ENCODE assay signal across 9 mouse cellular contexts in genomic region chr2:153611241-153611630, GRCm38 (mm10). TPM values are rescaled to one million over a fixed set of nuclear protein-coding genes. Genes with fewer than 3 reads are reported as not detected.
DNase-seq lines count a peak whose midpoint lies in the region; ATAC-seq and TF ChIP-seq lines count a peak whose summit lies in the region.
"Had no signal": no experiment of that assay in that cellular context is flagged by ENCODE, and none has a peak within 500 bp of the region (broad histone marks: within the 10 kb centered on the region; RNA-seq: fewer than 3 reads in every experiment).

No protein-coding gene starts in this region.

- no peak overlapping the region for H3K4me3 ChIP-seq in kidney, embryonic 15.5 days (replicated peaks)
- no peak overlapping the region for H3K4me3 ChIP-seq in embryonic facial prominence, embryonic 13.5 days
- no peak overlapping the region for H3K4me3 ChIP-seq in intestine, embryonic 15.5 days (replicated peaks)
- no peak overlapping the region for H3K4me3 ChIP-seq in midbrain, postnatal 0 days (ENCODE audit: low read depth, low read length)
- H3K4me3 ChIP-seq in cerebellum, adult 2 months (replicated peaks; ENCODE audit: insufficient read depth, low read depth, low read length) = no peak overlapping the region

- H3K9me3 ChIP-seq in kidney, embryonic 15.5 days (replicated peaks) = no peaks in the 10 kb centered on the region
- H3K9me3 ChIP-seq in embryonic facial prominence, embryonic 13.5 days = no peaks in the 10 kb centered on the region
- H3K9me3 ChIP-seq in intestine, embryonic 15.5 days = no peaks in the 10 kb centered on the region
- no peaks in the 10 kb centered on the region for H3K9me3 ChIP-seq in midbrain, postnatal 0 days (ENCODE audit: low read length)

- no peaks in the 10 kb centered on the region for H3K27me3 ChIP-seq in kidney, embryonic 15.5 days
- H3K27me3 ChIP-seq in embryonic facial prominence, embryonic 13.5 days = no peaks in the 10 kb centered on the region
- no peaks in the 10 kb centered on the region for H3K27me3 ChIP-seq in intestine, embryonic 15.5 days (replicated peaks)
- H3K27me3 ChIP-seq in midbrain, postnatal 0 days (ENCODE audit: insufficient read depth, low read length) = no peaks in the 10 kb centered on the region
- no peaks in the 10 kb centered on the region for H3K27me3 ChIP-seq in cerebellum, adult 2 months (ENCODE audit: control insufficient read depth, insufficient read depth, low read length)

- ATAC-seq in kidney, embryonic 15.5 days (replicated peaks; ENCODE audit: low FRiP score) = no peak
- ATAC-seq in embryonic facial prominence, embryonic 13.5 days (ENCODE audit: insufficient number of reproducible peaks, insufficient read depth, low FRiP score, low TSS enrichment, low read depth) = no peak
- no peak for ATAC-seq in intestine, embryonic 15.5 days
- ATAC-seq in midbrain, postnatal 0 days (ENCODE audit: low FRiP score) = no peak

- peaks cover 5% of the 10 kb centered on the region; the same call in 1 of the 2 replicates for H3K36me3 ChIP-seq in kidney, embryonic 15.5 days
- peaks cover 4% of the 10 kb centered on the region; the same call in 1 of the 2 replicates for H3K36me3 ChIP-seq in embryonic facial prominence, embryonic 13.5 days
- H3K36me3 ChIP-seq in intestine, embryonic 15.5 days = no peaks in the 10 kb centered on the region
- H3K36me3 ChIP-seq in midbrain, postnatal 0 days (ENCODE audit: insufficient read depth, low read length) = 0 out of 2 replicates have a peak, but pooled peaks cover 3% of the 10 kb centered on the region

- peak overlapping the region; percentile 80 for H3K27ac ChIP-seq in kidney, embryonic 15.5 days
- peak overlapping the region; percentile 85 for H3K27ac ChIP-seq in embryonic facial prominence, embryonic 13.5 days
- peak overlapping the region; percentile 38; the same call in 1 of the 2 replicates for H3K27ac ChIP-seq in intestine, embryonic 15.5 days
- peak overlapping the region; percentile 70 for H3K27ac ChIP-seq in midbrain, postnatal 0 days (ENCODE audit: low read depth, low read length)
- H3K27ac ChIP-seq in cerebellum, adult 2 months (ENCODE audit: insufficient read depth, low read length) = no peak overlapping the region

- no peak overlapping the region for H3K4me2 ChIP-seq in kidney, embryonic 15.5 days
- no peak overlapping the region for H3K4me2 ChIP-seq in embryonic facial prominence, embryonic 13.5 days
- no peak overlapping the region for H3K4me2 ChIP-seq in intestine, embryonic 15.5 days (replicated peaks)
- H3K4me2 ChIP-seq in midbrain, postnatal 0 days (ENCODE audit: low read depth, low read length, poor library complexity, severe bottlenecking) = no peak overlapping the region

- H3K9ac ChIP-seq in kidney, embryonic 15.5 days = 0 out of 2 replicates have a peak overlapping the region, but pooled peaks have one; percentile 18
- H3K9ac ChIP-seq in embryonic facial prominence, embryonic 13.5 days = peak overlapping the region; percentile 61
- no peak overlapping the region for H3K9ac ChIP-seq in intestine, embryonic 15.5 days
- H3K9ac ChIP-seq in midbrain, postnatal 0 days (replicated peaks; ENCODE audit: low read length, poor library complexity, severe bottlenecking) = 0 out of 2 replicates have a peak overlapping the region, but pooled peaks have one; percentile 24

- no peak for DNase-seq in kidney, adult 8-10 months
- no peak for DNase-seq in midbrain, postnatal 0 days (ENCODE audit: low spot score)
- no peak for DNase-seq in cerebellum, adult 2 months
- DNase-seq in kidney, adult 18-20 months = no peak
- no peak for DNase-seq in yolk sac, embryonic 10.5 days (ENCODE audit: low spot score)
- DNase-seq: gastrocnemius, postnatal 10 days had no signal

- TF ChIP-seq CTCF in midbrain, postnatal 0 days (IDR thresholded peaks at IDR 0.05) = no peak
- no peak for TF ChIP-seq CTCF in cerebellum, adult 2 months (IDR thresholded peaks at IDR 0.05; ENCODE audit: borderline replicate concordance, insufficient read depth, low read depth, low read length)

- TF ChIP-seq POLR2A in cerebellum, adult 2 months (IDR thresholded peaks at IDR 0.05; ENCODE audit: borderline replicate concordance, insufficient read depth, low read length) = no peak

- peaks cover 36% of the 10 kb centered on the region for H3K4me1 ChIP-seq in kidney, embryonic 15.5 days
- peaks cover 32% of the 10 kb centered on the region for H3K4me1 ChIP-seq in embryonic facial prominence, embryonic 13.5 days
- H3K4me1 ChIP-seq in intestine, embryonic 15.5 days (replicated peaks) = peaks cover 27% of the 10 kb centered on the region
- 0 out of 2 replicates have a peak, but pooled peaks cover 7% of the 10 kb centered on the region for H3K4me1 ChIP-seq in midbrain, postnatal 0 days (ENCODE audit: insufficient read depth, low read length)
- H3K4me1 ChIP-seq in cerebellum, adult 2 months (ENCODE audit: control insufficient read depth, insufficient read depth, low read length) = peaks cover 15% of the 10 kb centered on the region

- WGBS in kidney, embryonic 15.5 days = 65% methylated on average over 7 of the region's 7 CpGs
- 67% methylated on average over 7 of the region's 7 CpGs for WGBS in embryonic facial prominence, embryonic 13.5 days
- WGBS in intestine, embryonic 15.5 days = 66% methylated on average over 7 of the region's 7 CpGs
- 58% methylated on average over 7 of the region's 7 CpGs for WGBS in midbrain, postnatal 0 days
- 82% methylated on average over 7 of the region's 7 CpGs for WGBS in cerebellum, adult 2 months

RNA-seq across cellular contexts. Expression of gene Commd7, which starts 21.3 kb away (rescaled TPM):
- polyA plus RNA-seq in kidney, embryonic 15.5 days (2015; fragmentation: Nextera tagmentation; extraction: Ambion mirVana) = 75.2 and 78.8 TPM in 2 replicates
- 74.6 and 82.1 TPM in 2 replicates for polyA plus RNA-seq in embryonic facial prominence, embryonic 13.5 days (2015; fragmentation: Nextera tagmentation; extraction: Ambion mirVana)
- 81.2 and 82.1 TPM in 2 replicates for polyA plus RNA-seq in intestine, embryonic 15.5 days (2015; fragmentation: Nextera tagmentation; extraction: Ambion mirVana)
- total RNA-seq in midbrain, postnatal 0 days (2014; rRNA removed) = 24.7 and 27.9 TPM in 2 replicates
- polyA plus RNA-seq in midbrain, postnatal 0 days (2015; fragmentation: Nextera tagmentation; extraction: Ambion mirVana) = 103 TPM in 2 replicates
- 30.2 and 32.5 TPM in 2 replicates for polyA plus RNA-seq in cerebellum, adult 2 months (2012; rRNA removed)

RNA-seq across cellular contexts. Expression of gene Dnmt3b, which starts 38.0 kb away (rescaled TPM):
- 15.7 and 16.5 TPM in 2 replicates for polyA plus RNA-seq in kidney, embryonic 15.5 days (2015; fragmentation: Nextera tagmentation; extraction: Ambion mirVana)
- 10.2 and 10.7 TPM in 2 replicates for polyA plus RNA-seq in embryonic facial prominence, embryonic 13.5 days (2015; fragmentation: Nextera tagmentation; extraction: Ambion mirVana)
- 8.1 and 8.6 TPM in 2 replicates for polyA plus RNA-seq in intestine, embryonic 15.5 days (2015; fragmentation: Nextera tagmentation; extraction: Ambion mirVana)
- total RNA-seq in midbrain, postnatal 0 days (2014; rRNA removed) = 4.2 and 5.3 TPM in 2 replicates
- 1.7 and 1.8 TPM in 2 replicates for polyA plus RNA-seq in midbrain, postnatal 0 days (2015; fragmentation: Nextera tagmentation; extraction: Ambion mirVana)
- polyA plus RNA-seq in cerebellum, adult 2 months (2012; rRNA removed) = 1.6 and 2.6 TPM in 2 replicates
